ENCODE assay signal across 11 mouse cellular contexts in genomic region chr6:42352486-42352846, GRCm38 (mm10). TPM values are rescaled to one million over a fixed set of nuclear protein-coding genes. Genes with fewer than 3 reads are reported as not detected.
DNase-seq lines count a peak whose midpoint lies in the region; ATAC-seq and TF ChIP-seq lines count a peak whose summit lies in the region.
"Had no signal": no experiment of that assay in that cellular context is flagged by ENCODE, and none has a peak within 500 bp of the region (broad histone marks: within the 10 kb centered on the region; RNA-seq: fewer than 3 reads in every experiment).

No protein-coding gene starts in this region.

- no peak overlapping the region for H3K9ac ChIP-seq in hindbrain, embryonic 12.5 days
- H3K9ac ChIP-seq in hindbrain, embryonic 13.5 days, result no peak overlapping the region
- H3K9ac ChIP-seq in MEL (ENCODE audit: control insufficient read depth, low read depth, low read length, poor library complexity, severe bottlenecking), result peak overlapping the region; percentile 3; the same call in 1 of the 2 replicates
- H3K9ac ChIP-seq in embryonic facial prominence, embryonic 14.5 days (ENCODE audit: low read depth, low read length), result no peak overlapping the region
- no peak overlapping the region for H3K9ac ChIP-seq in liver, embryonic 14.5 days (replicated peaks)

- TF ChIP-seq EP300 in MEL (IDR thresholded peaks at IDR 0.05; ENCODE audit: low read depth in 1 of 2, low read length in 2 of 2), result peak; percentile 58 to 72
- no peak for TF ChIP-seq EP300 in liver, embryonic 14.5 days (IDR thresholded peaks at IDR 0.05; ENCODE audit: low read depth)

- no peak for TF ChIP-seq RAD21 in MEL (IDR thresholded peaks at IDR 0.05; ENCODE audit: low read depth, low read length)

- no peak overlapping the region for H3K4me3 ChIP-seq in hindbrain, embryonic 12.5 days
- H3K4me3 ChIP-seq in hindbrain, embryonic 13.5 days, result no peak overlapping the region
- H3K4me3 ChIP-seq in MEL (ENCODE audit: control insufficient read depth in 1 of 2, insufficient read depth in 1 of 2, low read depth in 2 of 2, low read length in 2 of 2), result no peak overlapping the region; a peak in 1 of 4 replicates
- peak overlapping the region; percentile 85; the same call in 1 of the 2 replicates for H3K4me3 ChIP-seq in embryonic facial prominence, embryonic 14.5 days (ENCODE audit: low read depth, low read length)
- peak overlapping the region in 1 of 2 experiments; percentile 23; a peak in 1 of 4 replicates for H3K4me3 ChIP-seq in liver, embryonic 14.5 days (ENCODE audit: insufficient read depth in 1 of 2, low read depth in 2 of 2, low read length in 2 of 2)

- TF ChIP-seq CTCF in MEL (IDR thresholded peaks at IDR 0.05 in 2 of 3, conservative IDR thresholded peaks at IDR 0.05 in 1 of 3; ENCODE audit: control insufficient read depth in 1 of 3, insufficient read depth in 1 of 3, low read depth in 2 of 3, low read length in 3 of 3, poor library complexity in 1 of 3, severe bottlenecking in 1 of 3), result no peak
- TF ChIP-seq CTCF in liver, embryonic 14.5 days (IDR thresholded peaks at IDR 0.05; ENCODE audit: low read depth), result no peak

- DNase-seq in MEL (ENCODE audit: low read depth, low spot score) (peak; percentile 60), adipocyte (ENCODE audit: low spot score) (no peak)
- no peak for DNase-seq in embryonic facial prominence, embryonic 14.5 days (ENCODE audit: low spot score)
- no peak for DNase-seq in liver, embryonic 14.5 days (ENCODE audit: low read depth in 3 of 3, low spot score in 3 of 3)
- DNase-seq: right cerebral cortex, postnatal 4 days; thymus, postnatal 25 days had no signal

- H3K9me3 ChIP-seq in hindbrain, embryonic 12.5 days (replicated peaks), result no peaks in the 10 kb centered on the region
- no peaks in the 10 kb centered on the region for H3K9me3 ChIP-seq in hindbrain, embryonic 13.5 days
- H3K9me3 ChIP-seq in MEL (replicated peaks; ENCODE audit: insufficient read depth, low read length), result no peaks in the 10 kb centered on the region
- H3K9me3 ChIP-seq in embryonic facial prominence, embryonic 14.5 days (ENCODE audit: control insufficient read depth, low read length), result no peaks in the 10 kb centered on the region
- no peaks in the 10 kb centered on the region for H3K9me3 ChIP-seq in liver, embryonic 14.5 days (ENCODE audit: control insufficient read depth, low read length)

- peaks cover 37% of the 10 kb centered on the region for H3K4me1 ChIP-seq in hindbrain, embryonic 12.5 days
- peaks cover 55% of the 10 kb centered on the region for H3K4me1 ChIP-seq in hindbrain, embryonic 13.5 days (replicated peaks)
- H3K4me1 ChIP-seq in MEL (ENCODE audit: control insufficient read depth in 1 of 2, insufficient read depth in 2 of 2, low read length in 2 of 2), result peaks cover 11 to 48% of the 10 kb centered on the region in 2 experiments
- H3K4me1 ChIP-seq in embryonic facial prominence, embryonic 14.5 days (ENCODE audit: control insufficient read depth, insufficient read depth, low read length), result peaks cover 35% of the 10 kb centered on the region
- H3K4me1 ChIP-seq in liver, embryonic 14.5 days (replicated peaks; ENCODE audit: control insufficient read depth in 2 of 2, insufficient read depth in 2 of 2, low read length in 1 of 2), result peaks cover 9 to 42% of the 10 kb centered on the region in 2 experiments

- ATAC-seq in hindbrain, embryonic 12.5 days (ENCODE audit: low FRiP score), result no peak
- ATAC-seq in hindbrain, embryonic 13.5 days (ENCODE audit: low FRiP score), result no peak
- no peak for ATAC-seq in embryonic facial prominence, embryonic 14.5 days (ENCODE audit: low read depth)
- ATAC-seq in liver, embryonic 14.5 days (ENCODE audit: insufficient read depth), result no peak
- ATAC-seq in erythroid progenitor cell, adult 5-6 weeks (replicated peaks; ENCODE audit: low FRiP score, poor library complexity, severe bottlenecking), result no peak
- ATAC-seq: activated CD4-positive, CD25-positive, alpha-beta regulatory T cell, adult 4 months had no signal

- H3K79me2 ChIP-seq in MEL (ENCODE audit: control insufficient read depth, insufficient read depth, low read length, poor library complexity), result peaks cover 3% of the 10 kb centered on the region

- 98% methylated on average over 1 of the region's 1 CpGs for WGBS in hindbrain, embryonic 12.5 days
- WGBS in hindbrain, embryonic 13.5 days, result 98% methylated on average over 1 of the region's 1 CpGs
- 88% methylated on average over 1 of the region's 1 CpGs for WGBS in embryonic facial prominence, embryonic 14.5 days
- whole genome bisulfite sequencing in liver, embryonic 14.5 days (ENCODE audit: insufficient replicate concordance), result 29% methylated on average over 1 of the region's 1 CpGs

- TF ChIP-seq POLR2A in MEL (IDR thresholded peaks at IDR 0.05; ENCODE audit: control insufficient read depth in 1 of 2, insufficient read depth in 1 of 2, low read depth in 1 of 2, low read length in 2 of 2, poor library complexity in 1 of 2), result no peak

- H3K4me2 ChIP-seq in hindbrain, embryonic 12.5 days (replicated peaks), result 0 out of 2 replicates have a peak overlapping the region, but pooled peaks have one; percentile 2
- no peak overlapping the region for H3K4me2 ChIP-seq in hindbrain, embryonic 13.5 days
- peak overlapping the region; percentile 90 for H3K4me2 ChIP-seq in embryonic facial prominence, embryonic 14.5 days (ENCODE audit: low read depth, low read length)
- H3K4me2 ChIP-seq in liver, embryonic 14.5 days (ENCODE audit: low read depth), result peak overlapping the region; percentile 67; the same call in 1 of the 2 replicates

- H3K36me3 ChIP-seq in hindbrain, embryonic 12.5 days, result peaks cover 44% of the 10 kb centered on the region
- H3K36me3 ChIP-seq in hindbrain, embryonic 13.5 days, result peaks cover 41% of the 10 kb centered on the region
- H3K36me3 ChIP-seq in MEL (ENCODE audit: control insufficient read depth in 1 of 2, insufficient read depth in 2 of 2, low read length in 2 of 2), result peaks cover 0 to 30% of the 10 kb centered on the region in 2 experiments; a peak in 2 of 4 replicates
- H3K36me3 ChIP-seq in embryonic facial prominence, embryonic 14.5 days (ENCODE audit: control insufficient read depth, insufficient read depth, low read length), result peaks cover 53% of the 10 kb centered on the region
- no peaks in the 10 kb centered on the region for H3K36me3 ChIP-seq in liver, embryonic 14.5 days (replicated peaks; ENCODE audit: control insufficient read depth, insufficient read depth, low read depth)

- H3K27me3 ChIP-seq in hindbrain, embryonic 12.5 days, result no peaks in the 10 kb centered on the region
- no peaks in the 10 kb centered on the region for H3K27me3 ChIP-seq in hindbrain, embryonic 13.5 days
- H3K27me3 ChIP-seq in MEL (ENCODE audit: control insufficient read depth in 1 of 2, insufficient read depth in 2 of 2, low read length in 2 of 2), result no peaks in the 10 kb centered on the region
- H3K27me3 ChIP-seq in embryonic facial prominence, embryonic 14.5 days (replicated peaks; ENCODE audit: control insufficient read depth, insufficient read depth, low read length), result no peaks in the 10 kb centered on the region
- H3K27me3 ChIP-seq in liver, embryonic 14.5 days (ENCODE audit: control insufficient read depth, insufficient read depth, low read length), result no peaks in the 10 kb centered on the region

- no peak overlapping the region for H3K27ac ChIP-seq in hindbrain, embryonic 12.5 days
- no peak overlapping the region for H3K27ac ChIP-seq in hindbrain, embryonic 13.5 days
- peak overlapping the region; percentile 75 for H3K27ac ChIP-seq in MEL (ENCODE audit: control insufficient read depth, low read depth, low read length)
- no peak overlapping the region; the same call in 1 of the 2 replicates for H3K27ac ChIP-seq in embryonic facial prominence, embryonic 14.5 days (replicated peaks; ENCODE audit: low read depth, low read length)
- H3K27ac ChIP-seq in liver, embryonic 14.5 days, result no peak overlapping the region

RNA-seq across cellular contexts. Expression of gene Zyx, which starts 3.0 kb away (rescaled TPM):
- 71.4 and 82.5 TPM in 2 replicates for polyA plus RNA-seq in hindbrain, embryonic 12.5 days (2016; fragmentation: Nextera tagmentation; extraction: Ambion mirVana)
- 47.5 and 50.1 TPM in 2 replicates for polyA plus RNA-seq in hindbrain, embryonic 13.5 days (2015; fragmentation: Nextera tagmentation; extraction: Ambion mirVana)
- 7.0 and 7.5 TPM in 2 replicates for total RNA-seq in MEL (2012; rRNA removed)
- polyA plus RNA-seq in MEL (2012; ENCODE audit: insufficient read depth in 1 of 2, insufficient read length in 2 of 2, low read depth in 1 of 2, low replicate concordance in 2 of 2, missing spikeins in 1 of 2), result 10 to 100 TPM in 1 of 2 experiments, not detected in 1; 48.4 TPM
- 155 and 156 TPM in 2 replicates for polyA plus RNA-seq in embryonic facial prominence, embryonic 14.5 days (2014; fragmentation: Nextera tagmentation; extraction: Ambion mirVana)
- 26.7 and 27.7 TPM in 2 replicates for polyA plus RNA-seq in liver, embryonic 14.5 days (2012; rRNA removed)
- 30.2 and 36.5 TPM in 2 replicates for polyA plus RNA-seq in liver, embryonic 14.5 days (2014; fragmentation: Nextera tagmentation; extraction: Ambion mirVana)
- 37.3 and 45.0 TPM in 2 replicates for total RNA-seq in erythroid progenitor cell, adult 5-6 weeks (2015; ENCODE audit: low replicate concordance)
- total RNA-seq in erythroid progenitor cell, adult 5-6 weeks (2017; ENCODE audit: low replicate concordance), result 5.9 and 12.8 TPM in 2 replicates

RNA-seq across cellular contexts. Expression of gene Epha1, which starts 20.6 kb away (rescaled TPM):
- polyA plus RNA-seq in hindbrain, embryonic 12.5 days (2016; fragmentation: Nextera tagmentation; extraction: Ambion mirVana), result 1.9 and 2.4 TPM in 2 replicates
- 0.31 and 0.68 TPM in 2 replicates for polyA plus RNA-seq in hindbrain, embryonic 13.5 days (2015; fragmentation: Nextera tagmentation; extraction: Ambion mirVana)
- total RNA-seq in MEL (2012; rRNA removed), result not detected in 2 replicates
- polyA plus RNA-seq in MEL (2012; ENCODE audit: insufficient read depth in 1 of 2, insufficient read length in 2 of 2, low read depth in 1 of 2, low replicate concordance in 2 of 2, missing spikeins in 1 of 2), result under 1 TPM in 1 of 2 experiments, not detected in 1; 0.04 TPM
- polyA plus RNA-seq in embryonic facial prominence, embryonic 14.5 days (2014; fragmentation: Nextera tagmentation; extraction: Ambion mirVana), result 3.8 and 4.3 TPM in 2 replicates
- 3.5 and 4.0 TPM in 2 replicates for polyA plus RNA-seq in liver, embryonic 14.5 days (2012; rRNA removed)
- polyA plus RNA-seq in liver, embryonic 14.5 days (2014; fragmentation: Nextera tagmentation; extraction: Ambion mirVana), result 1.4 and 1.7 TPM in 2 replicates
- total RNA-seq in erythroid progenitor cell, adult 5-6 weeks (2015; ENCODE audit: low replicate concordance), result not detected in 2 replicates
- total RNA-seq in erythroid progenitor cell, adult 5-6 weeks (2017; ENCODE audit: low replicate concordance), result not detected in 2 replicates

RNA-seq across cellular contexts. Expression of gene Fam131b, which starts 28.0 kb away (rescaled TPM):
- 4.3 and 4.9 TPM in 2 replicates for polyA plus RNA-seq in hindbrain, embryonic 12.5 days (2016; fragmentation: Nextera tagmentation; extraction: Ambion mirVana)
- 5.8 and 6.7 TPM in 2 replicates for polyA plus RNA-seq in hindbrain, embryonic 13.5 days (2015; fragmentation: Nextera tagmentation; extraction: Ambion mirVana)
- not detected in 2 replicates for total RNA-seq in MEL (2012; rRNA removed)
- under 1 TPM in 1 of 2 experiments, not detected in 1; 0.06 TPM for polyA plus RNA-seq in MEL (2012; ENCODE audit: insufficient read depth in 1 of 2, insufficient read length in 2 of 2, low read depth in 1 of 2, low replicate concordance in 2 of 2, missing spikeins in 1 of 2)
- polyA plus RNA-seq in embryonic facial prominence, embryonic 14.5 days (2014; fragmentation: Nextera tagmentation; extraction: Ambion mirVana), result 0.43 and 0.46 TPM in 2 replicates
- polyA plus RNA-seq in liver, embryonic 14.5 days (2012; rRNA removed), result 0.08 TPM in 2 replicates
- 0.06 TPM in 1 of 2 replicates, not detected in the other for polyA plus RNA-seq in liver, embryonic 14.5 days (2014; fragmentation: Nextera tagmentation; extraction: Ambion mirVana)
- not detected in 2 replicates for total RNA-seq in erythroid progenitor cell, adult 5-6 weeks (2015; ENCODE audit: low replicate concordance)
- total RNA-seq in erythroid progenitor cell, adult 5-6 weeks (2017; ENCODE audit: low replicate concordance), result not detected in 2 replicates
- polyA plus RNA-seq: activated CD4-positive, CD25-positive, alpha-beta regulatory T cell, adult 4 months had no signal

RNA-seq across cellular contexts. Expression of gene Tas2r143, which starts 47.6 kb away (rescaled TPM):
- not detected in 2 replicates for polyA plus RNA-seq in hindbrain, embryonic 12.5 days (2016; fragmentation: Nextera tagmentation; extraction: Ambion mirVana)
- not detected in 2 replicates for polyA plus RNA-seq in hindbrain, embryonic 13.5 days (2015; fragmentation: Nextera tagmentation; extraction: Ambion mirVana)
- not detected in 2 replicates for total RNA-seq in MEL (2012; rRNA removed)
- not detected for polyA plus RNA-seq in MEL (2012; ENCODE audit: insufficient read depth in 1 of 2, insufficient read length in 2 of 2, low read depth in 1 of 2, low replicate concordance in 2 of 2, missing spikeins in 1 of 2)
- polyA plus RNA-seq in embryonic facial prominence, embryonic 14.5 days (2014; fragmentation: Nextera tagmentation; extraction: Ambion mirVana), result not detected in 2 replicates
- polyA plus RNA-seq in liver, embryonic 14.5 days (2012; rRNA removed), result not detected in 2 replicates
- not detected in 2 replicates for polyA plus RNA-seq in liver, embryonic 14.5 days (2014; fragmentation: Nextera tagmentation; extraction: Ambion mirVana)
- total RNA-seq in erythroid progenitor cell, adult 5-6 weeks (2015; ENCODE audit: low replicate concordance), result not detected in 2 replicates
- not detected in 2 replicates for total RNA-seq in erythroid progenitor cell, adult 5-6 weeks (2017; ENCODE audit: low replicate concordance)
- polyA plus RNA-seq: activated CD4-positive, CD25-positive, alpha-beta regulatory T cell, adult 4 months; neural tube, embryonic 14.5 days had no signal

RNA-seq across cellular contexts. Expression of gene Tas2r135, which starts 52.8 kb away (rescaled TPM):
- not detected in 2 replicates for polyA plus RNA-seq in hindbrain, embryonic 12.5 days (2016; fragmentation: Nextera tagmentation; extraction: Ambion mirVana)
- polyA plus RNA-seq in hindbrain, embryonic 13.5 days (2015; fragmentation: Nextera tagmentation; extraction: Ambion mirVana), result not detected in 2 replicates
- total RNA-seq in MEL (2012; rRNA removed), result not detected in 2 replicates
- polyA plus RNA-seq in MEL (2012; ENCODE audit: insufficient read depth in 1 of 2, insufficient read length in 2 of 2, low read depth in 1 of 2, low replicate concordance in 2 of 2, missing spikeins in 1 of 2), result not detected
- polyA plus RNA-seq in embryonic facial prominence, embryonic 14.5 days (2014; fragmentation: Nextera tagmentation; extraction: Ambion mirVana), result not detected in 2 replicates
- not detected in 2 replicates for polyA plus RNA-seq in liver, embryonic 14.5 days (2012; rRNA removed)
- not detected in 2 replicates for polyA plus RNA-seq in liver, embryonic 14.5 days (2014; fragmentation: Nextera tagmentation; extraction: Ambion mirVana)
- total RNA-seq in erythroid progenitor cell, adult 5-6 weeks (2015; ENCODE audit: low replicate concordance), result not detected in 2 replicates
- not detected in 2 replicates for total RNA-seq in erythroid progenitor cell, adult 5-6 weeks (2017; ENCODE audit: low replicate concordance)
- polyA plus RNA-seq: neural tube, embryonic 14.5 days had no signal
